Mouse (Mus musculus) kidney, embryonic 14.5 days (tissue): ENCODE data around the gene Lmx1b. TPM values are rescaled to one million over a fixed set of nuclear protein-coding genes. Genes with fewer than 3 reads are reported as not detected.

ENCODE experiments used
- ATAC-seq: fragments of 200-750 bp; cut with Nextera tagmentation; 2 replicates; pipeline ENCODE4 v1.8.0; 2017; ENCODE audit warnings: moderate number of reproducible peaks, mild to moderate bottlenecking, moderate TSS enrichment, moderate library complexity; ENCODE audit not compliant: low FRiP score, low TSS enrichment
- H3K27ac ChIP-seq: fragments of 300-500 bp; sonication (generic); 2 replicates; pipeline ENCODE4 v1.5.1; 2014; ENCODE audit warnings: low read depth, mild to moderate bottlenecking, low read length, moderate library complexity, mixed read lengths
- H3K27me3 ChIP-seq: fragments of 300-500 bp; sonication (generic); 2 replicates; pipeline ENCODE4 v1.6.1; 2014; ENCODE audit warnings: mild to moderate bottlenecking, low read length; ENCODE audit not compliant: control insufficient read depth, insufficient read depth
- H3K36me3 ChIP-seq: fragments of 300-500 bp; sonication (generic); 2 replicates; pipeline ENCODE4 v1.6.1; 2014; ENCODE audit warnings: low read length, mixed read lengths; ENCODE audit not compliant: control insufficient read depth, insufficient read depth
- H3K4me1 ChIP-seq: fragments of 300-500 bp; sonication (generic); 2 replicates; pipeline ENCODE4 v1.6.1; 2014; ENCODE audit warnings: low read length, mixed read lengths; ENCODE audit not compliant: control insufficient read depth, insufficient read depth
- H3K4me2 ChIP-seq: fragments of 300-500 bp; sonication (generic); replicated peaks from 2 replicates; pipeline ENCODE4 v1.6.1; 2014; ENCODE audit warnings: low read depth, mild to moderate bottlenecking, low read length
- H3K4me3 ChIP-seq: fragments of 300-500 bp; sonication (generic); 2 replicates; pipeline ENCODE4 v1.5.1; 2014; ENCODE audit warnings: mild to moderate bottlenecking, low read length
- H3K9ac ChIP-seq: fragments of 300-500 bp; sonication (generic); 2 replicates; pipeline ENCODE4 v1.6.1; 2014; ENCODE audit warnings: low read depth, mild to moderate bottlenecking, low read length, moderate library complexity
- H3K9me3 ChIP-seq: fragments of 300-500 bp; sonication (generic); 2 replicates; pipeline ENCODE4 v1.6.1; 2016; ENCODE audit warnings: low read length; ENCODE audit not compliant: control insufficient read depth
- WGBS: fragments of 180-500 bp; shearing (Covaris S2); extraction: QIAGEN DNeasy Blood & Tissue Kit; methylation state at CpG from one replicate; pipeline ENCODE4 v1.1.7; 2014; 5-methylcytosine and 5-hydroxymethylcytosine counted together
- polyA plus RNA-seq: library from polyadenylated mRNA; unstranded; fragments of >200 nt; fragmentation: Nextera tagmentation; extraction: Ambion mirVana; gene quantifications from 2 replicates; pipeline ENCODE4 v1.2.1, GENCODE M21; 2014

Lmx1b gene
- polyA plus RNA-seq, 1 experiment from 2014 or later = 2.2 TPM

GRCm38 (mm10) chr2:33544781-33545566, 95.3 kb downstream of the Lmx1b start:
- Histone ChIP-seq H3K27ac (no peak overlapping the region), H3K4me1 (peaks cover 14% of the 10 kb centered on the region), H3K4me2 (peak overlapping the region; percentile 83), H3K36me3 (no peaks in the 10 kb centered on the region), H3K9me3 (no peaks in the 10 kb centered on the region), H3K27me3 (peaks cover 39% of the 10 kb centered on the region), H3K4me3 (peak overlapping the region; percentile 50), H3K9ac (no peak overlapping the region; the same call in 1 of the 2 replicates)
- no peak for ATAC-seq
- WGBS = 22% methylated on average over 16 of the region's 16 CpGs

GRCm38 (mm10) chr2:33544203-33544762, 96.0 kb downstream of the Lmx1b start:
- Histone ChIP-seq H3K4me2 (peak overlapping the region; percentile 83), H3K4me1 (peaks cover 14% of the 10 kb centered on the region), H3K9me3 (no peaks in the 10 kb centered on the region), H3K36me3 (no peaks in the 10 kb centered on the region), H3K4me3 (peak overlapping the region; percentile 50), H3K27me3 (peaks cover 39% of the 10 kb centered on the region), H3K27ac (no peak overlapping the region), H3K9ac (peak overlapping the region; percentile 34; the same call in 1 of the 2 replicates)
- WGBS = 1% methylated on average over 36 of the region's 43 CpGs
- ATAC-seq = peak; percentile 40

- Histone ChIP-seq H3K4me3 (peak overlapping the region; percentile 50), H3K36me3 (no peaks in the 10 kb centered on the region), H3K9ac (0 out of 2 replicates have a peak overlapping the region, but pooled peaks have one; percentile 34), H3K27me3 (peaks cover 39% of the 10 kb centered on the region), H3K9me3 (no peaks in the 10 kb centered on the region), H3K4me2 (peak overlapping the region; percentile 83), H3K27ac (no peak overlapping the region), H3K4me1 (peaks cover 14% of the 10 kb centered on the region)
- peak; percentile 64; the same call in 1 of the 2 replicates for ATAC-seq
- WGBS = 1% methylated on average over 29 of the region's 38 CpGs
Observed at GRCm38 (mm10) chr2:33543429-33544202, 96.7 kb downstream of the Lmx1b start.

GRCm38 (mm10) chr2:33542696-33543428, 97.4 kb downstream of the Lmx1b start:
- Histone ChIP-seq H3K36me3 (no peaks in the 10 kb centered on the region), H3K4me2 (no peak overlapping the region), H3K9me3 (no peaks in the 10 kb centered on the region), H3K4me1 (peaks cover 14% of the 10 kb centered on the region), H3K27ac (no peak overlapping the region), H3K27me3 (peaks cover 39% of the 10 kb centered on the region), H3K9ac (no peak overlapping the region), H3K4me3 (no peak overlapping the region)
- WGBS = 4% methylated on average over 11 of the region's 11 CpGs
- ATAC-seq = 0 out of 2 replicates have a peak, but pooled peaks have one; percentile 5

- H3K4me1 ChIP-seq = no peaks in the 10 kb centered on the region
- no peaks in the 10 kb centered on the region for H3K27me3 ChIP-seq
- H3K27ac ChIP-seq = no peak overlapping the region
- H3K9ac ChIP-seq = no peak overlapping the region
- peaks cover 12% of the 10 kb centered on the region; the same call in 1 of the 2 replicates for H3K9me3 ChIP-seq
- WGBS = 55% methylated on average over 5 of the region's 5 CpGs
- no peak for ATAC-seq
- H3K36me3 ChIP-seq = no peaks in the 10 kb centered on the region
- H3K4me2 ChIP-seq = no peak overlapping the region
- no peak overlapping the region for H3K4me3 ChIP-seq
Observed at GRCm38 (mm10) chr2:33525274-33526055, 114.8 kb downstream of the Lmx1b start.

GRCm38 (mm10) chr2:33515856-33516255, 124.5 kb downstream of the Lmx1b start:
- 37% methylated on average over 19 of the region's 19 CpGs for WGBS
- no peak for ATAC-seq
- H3K36me3 ChIP-seq = no peaks in the 10 kb centered on the region
- H3K27me3 ChIP-seq = peaks cover 7% of the 10 kb centered on the region; the same call in 1 of the 2 replicates
- H3K9me3 ChIP-seq = no peaks in the 10 kb centered on the region
- no peak overlapping the region for H3K9ac ChIP-seq
- no peak overlapping the region for H3K27ac ChIP-seq
- H3K4me3 ChIP-seq = no peak overlapping the region
- H3K4me2 ChIP-seq = no peak overlapping the region; the same call in 1 of the 2 replicates
- H3K4me1 ChIP-seq = no peaks in the 10 kb centered on the region

GRCm38 (mm10) chr2:33515431-33515830, 124.9 kb downstream of the Lmx1b start:
- no peak overlapping the region for H3K27ac ChIP-seq
- no peaks in the 10 kb centered on the region for H3K4me1 ChIP-seq
- peaks cover 7% of the 10 kb centered on the region; the same call in 1 of the 2 replicates for H3K27me3 ChIP-seq
- WGBS = 72% methylated on average over 8 of the region's 8 CpGs
- H3K4me3 ChIP-seq = no peak overlapping the region
- no peaks in the 10 kb centered on the region for H3K9me3 ChIP-seq
- no peak for ATAC-seq
- no peaks in the 10 kb centered on the region for H3K36me3 ChIP-seq
- no peak overlapping the region for H3K9ac ChIP-seq
- no peak overlapping the region for H3K4me2 ChIP-seq
